Mouse (Mus musculus): ENCODE measurements around the gene Adcy9. TPM values are rescaled to one million over a fixed set of nuclear protein-coding genes. Genes with fewer than 3 reads are reported as not detected.

Adcy9 gene
- total RNA-seq, 2 experiments from 2014 or later: 22.3 to 22.7 TPM

Other genes with a start within 250 kb of the Adcy9 start
- gene Crebbp, start 206.5 kb downstream of the Adcy9 start, total RNA-seq (2021): 10 to 100 TPM; 33.0 to 33.1 TPM
- 1,000 to 10,000 TPM; 1,512 to 1,606 TPM for gene Srl, start 121.3 kb upstream of the Adcy9 start, total RNA-seq (2021)
- 1 to 10 TPM; 4.1 to 4.4 TPM for gene Tfap4, start 139.4 kb upstream of the Adcy9 start, total RNA-seq (2021)
- gene Glis2, start 174.2 kb upstream of the Adcy9 start, total RNA-seq (2021): 10 to 100 TPM; 11.8 to 15.2 TPM
- gene Pam16, start 204.5 kb upstream of the Adcy9 start, total RNA-seq (2021): 10 to 100 TPM; 68.0 to 74.9 TPM
- 1 to 10 TPM; 7.6 to 8.4 TPM for gene Vasn, start 219.4 kb upstream of the Adcy9 start, total RNA-seq (2021)
- 100 to 1,000 TPM in 1 of 2 experiments, 10 to 100 TPM in 1; 88.0 to 100 TPM for gene Dnaja3, start 219.5 kb upstream of the Adcy9 start, total RNA-seq (2021)

All from gastrocnemius, postnatal 14 days (tissue).